Mouse (Mus musculus) stomach, embryonic 15.5 days (tissue): ENCODE data around the gene Slc16a4. TPM values are rescaled to one million over a fixed set of nuclear protein-coding genes. Genes with fewer than 3 reads are reported as not detected.

Experiments
- ATAC-seq: fragments of 200-750 bp; cut with Nextera tagmentation; 2 replicates; pipeline ENCODE4 v1.8.0; 2017; ENCODE audit warnings: low read depth, moderate number of reproducible peaks, moderate TSS enrichment; ENCODE audit not compliant: insufficient read depth, low FRiP score
- H3K27ac ChIP-seq: fragments of 300-500 bp; sonication (generic); 2 replicates; pipeline ENCODE4 v1.5.1; 2015; ENCODE audit warnings: mild to moderate bottlenecking, inconsistent platforms
- H3K27me3 ChIP-seq: fragments of 300-500 bp; sonication (generic); replicated peaks from 2 replicates; pipeline ENCODE4 v1.6.1; 2015; ENCODE audit warnings: inconsistent platforms
- H3K36me3 ChIP-seq: fragments of 300-500 bp; sonication (generic); 2 replicates; pipeline ENCODE4 v1.6.1; 2015; ENCODE audit warnings: inconsistent platforms
- H3K4me1 ChIP-seq: fragments of 300-500 bp; sonication (generic); 2 replicates; pipeline ENCODE4 v1.6.1; 2015; ENCODE audit warnings: inconsistent platforms
- H3K4me2 ChIP-seq: fragments of 300-500 bp; sonication (generic); 2 replicates; pipeline ENCODE4 v1.6.1; 2015; ENCODE audit warnings: mild to moderate bottlenecking, inconsistent platforms
- H3K4me3 ChIP-seq: fragments of 300-500 bp; sonication (generic); replicated peaks from 2 replicates; pipeline ENCODE4 v1.5.1; 2015; ENCODE audit warnings: inconsistent platforms
- H3K9ac ChIP-seq: fragments of 300-500 bp; sonication (generic); 2 replicates; pipeline ENCODE4 v1.6.1; 2015; ENCODE audit warnings: inconsistent platforms
- H3K9me3 ChIP-seq: fragments of 300-500 bp; sonication (generic); 2 replicates; pipeline ENCODE4 v1.6.1; 2016; ENCODE audit warnings: inconsistent platforms
- WGBS: fragments of 180-500 bp; shearing (Covaris S2); methylation state at CpG from one replicate; pipeline ENCODE4 v1.1.7; 2015; 5-methylcytosine and 5-hydroxymethylcytosine counted together
- polyA plus RNA-seq: library from polyadenylated mRNA; unstranded; fragments of >200 nt; fragmentation: Nextera tagmentation; extraction: Ambion mirVana; gene quantifications from 2 replicates; pipeline ENCODE4 v1.2.1, GENCODE M21; 2015

The Slc16a4 gene
- polyA plus RNA-seq, 1 experiment from 2014 or later: 2.6 TPM

- H3K4me3 ChIP-seq: no peak overlapping the region
- H3K9ac ChIP-seq: no peak overlapping the region
- no peak for ATAC-seq
- H3K36me3 ChIP-seq: no peaks in the 10 kb centered on the region
- H3K27me3 ChIP-seq: no peaks in the 10 kb centered on the region
- H3K4me2 ChIP-seq: no peak overlapping the region
- H3K4me1 ChIP-seq: no peaks in the 10 kb centered on the region
- 31% methylated on average over 3 of the region's 3 CpGs for WGBS
- H3K27ac ChIP-seq: no peak overlapping the region
- H3K9me3 ChIP-seq: no peaks in the 10 kb centered on the region
Observed at GRCm38 (mm10) chr3:107345033-107345725, 54.1 kb downstream of the Slc16a4 start.

GRCm38 (mm10) chr3:107349006-107349405, 58.0 kb downstream of the Slc16a4 start:
- 77% methylated on average over 3 of the region's 3 CpGs for WGBS
- ATAC-seq: no peak

GRCm38 (mm10) chr3:107351706-107352105, 60.7 kb downstream of the Slc16a4 start:
- Histone ChIP-seq H3K36me3 (no peaks in the 10 kb centered on the region), H3K4me2 (no peak overlapping the region), H3K4me3 (no peak overlapping the region), H3K9me3 (no peaks in the 10 kb centered on the region), H3K4me1 (no peaks in the 10 kb centered on the region), H3K27ac (no peak overlapping the region), H3K27me3 (no peaks in the 10 kb centered on the region), H3K9ac (no peak overlapping the region)
- 55% methylated on average over 3 of the region's 3 CpGs for WGBS
- no peak for ATAC-seq

More at GRCm38 (mm10) chr3:107349006-107349405, 58.0 kb downstream of the Slc16a4 start:
- Histone ChIP-seq H3K4me1 (no peaks in the 10 kb centered on the region), H3K4me2 (no peak overlapping the region), H3K9me3 (no peaks in the 10 kb centered on the region), H3K9ac (no peak overlapping the region), H3K36me3 (no peaks in the 10 kb centered on the region), H3K4me3 (no peak overlapping the region), H3K27me3 (no peaks in the 10 kb centered on the region), H3K27ac (no peak overlapping the region)

GRCm38 (mm10) chr3:107355618-107356260, 64.7 kb downstream of the Slc16a4 start:
- H3K4me1 ChIP-seq: peaks cover 6% of the 10 kb centered on the region; the same call in 1 of the 2 replicates
- H3K9me3 ChIP-seq: no peaks in the 10 kb centered on the region
- no peak overlapping the region for H3K27ac ChIP-seq
- H3K4me3 ChIP-seq: no peak overlapping the region
- H3K36me3 ChIP-seq: no peaks in the 10 kb centered on the region
- 89% methylated on average over 6 of the region's 6 CpGs for WGBS
- H3K27me3 ChIP-seq: no peaks in the 10 kb centered on the region
- H3K9ac ChIP-seq: no peak overlapping the region
- no peak for ATAC-seq
- no peak overlapping the region for H3K4me2 ChIP-seq

- Histone ChIP-seq H3K4me3 (0 out of 2 replicates have a peak overlapping the region, but pooled peaks have one; percentile 11), H3K4me2 (peak overlapping the region; percentile 45), H3K9me3 (no peaks in the 10 kb centered on the region), H3K4me1 (peaks cover 6% of the 10 kb centered on the region; the same call in 1 of the 2 replicates), H3K9ac (no peak overlapping the region; the same call in 1 of the 2 replicates), H3K27me3 (no peaks in the 10 kb centered on the region), H3K36me3 (no peaks in the 10 kb centered on the region), H3K27ac (no peak overlapping the region)
- ATAC-seq: peak; percentile 88
- 4% methylated on average over 11 of the region's 11 CpGs for WGBS
Observed at GRCm38 (mm10) chr3:107356964-107357441, 66.0 kb downstream of the Slc16a4 start.

GRCm38 (mm10) chr3:107357700-107358234, 66.7 kb downstream of the Slc16a4 start:
- no peak overlapping the region for H3K9ac ChIP-seq
- H3K27me3 ChIP-seq: no peaks in the 10 kb centered on the region
- peaks cover 6% of the 10 kb centered on the region; the same call in 1 of the 2 replicates for H3K4me1 ChIP-seq
- H3K27ac ChIP-seq: no peak overlapping the region
- no peak overlapping the region for H3K4me3 ChIP-seq
- 55% methylated on average over 3 of the region's 3 CpGs for WGBS
- no peaks in the 10 kb centered on the region for H3K9me3 ChIP-seq
- H3K36me3 ChIP-seq: no peaks in the 10 kb centered on the region
- ATAC-seq: no peak
- no peak overlapping the region for H3K4me2 ChIP-seq

GRCm38 (mm10) chr3:107360341-107360740, 69.3 kb downstream of the Slc16a4 start:
- ATAC-seq: no peak
- no peak overlapping the region for H3K27ac ChIP-seq
- H3K36me3 ChIP-seq: no peaks in the 10 kb centered on the region
- H3K9ac ChIP-seq: no peak overlapping the region
- H3K27me3 ChIP-seq: no peaks in the 10 kb centered on the region
- no peak overlapping the region for H3K4me2 ChIP-seq
- no peaks in the 10 kb centered on the region for H3K9me3 ChIP-seq
- H3K4me3 ChIP-seq: no peak overlapping the region
- peaks cover 6% of the 10 kb centered on the region; the same call in 1 of the 2 replicates for H3K4me1 ChIP-seq
- WGBS: 67% methylated on average over 4 of the region's 4 CpGs

Other genes starting within 250 kb of the Slc16a4 start
- 0.09 and 0.14 TPM in 2 replicates for gene Kcna2, start 190.1 kb upstream of the Slc16a4 start, polyA plus RNA-seq
- gene Kcna10, start 108.2 kb upstream of the Slc16a4 start, polyA plus RNA-seq: not detected in 2 replicates
- gene Cym, start 69.5 kb upstream of the Slc16a4 start, polyA plus RNA-seq: 3,013 and 3,281 TPM in 2 replicates
- 0.64 and 2.1 TPM in 2 replicates for gene A630076J17Rik, start 60.6 kb upstream of the Slc16a4 start, polyA plus RNA-seq
- gene Prok1, start 51.5 kb upstream of the Slc16a4 start, polyA plus RNA-seq: 0.13 and 0.14 TPM in 2 replicates
- gene Lamtor5, start 12.4 kb upstream of the Slc16a4 start, polyA plus RNA-seq: 191 and 192 TPM in 2 replicates
- 13.9 and 14.6 TPM in 2 replicates for gene Rbm15, start 42.4 kb downstream of the Slc16a4 start, polyA plus RNA-seq
- 0.10 TPM in 1 of 2 replicates, not detected in the other for gene Kcnc4, start 168.3 kb downstream of the Slc16a4 start, polyA plus RNA-seq
- 2.8 and 4.0 TPM in 2 replicates for gene Slc6a17, start 226.8 kb downstream of the Slc16a4 start, polyA plus RNA-seq